Mouse (Mus musculus) adrenal gland, postnatal 14 days (tissue): ENCODE results near the gene Dnah3. TPM values are rescaled to one million over a fixed set of nuclear protein-coding genes. Genes with fewer than 3 reads are reported as not detected.

Source experiments
- DNase-seq: peaks from one replicate; pipeline ENCODE4 v3.0.0; 2021; ENCODE audit warnings: mixed read lengths
- long read RNA-seq, 2 experiments: library from polyadenylated mRNA; stranded (forward); transcript quantifications; one replicate each; pipeline ENCODE4 v2.0.0; 2021
- total RNA-seq: library from RNA; stranded (reverse); gene quantifications from 2 replicates; pipeline ENCODE4 v1.2.3, GENCODE M21; 2021

Dnah3 gene
- total RNA-seq: not detected in 2 replicates
- long read RNA-seq, experiment 1: 0 reads
- long read RNA-seq, experiment 2, partial matches to known transcripts: 1 of 1 reads
- long read RNA-seq, experiment 2, other reads (novel, unspliced or antisense): 0 of 1 reads

DNA sequence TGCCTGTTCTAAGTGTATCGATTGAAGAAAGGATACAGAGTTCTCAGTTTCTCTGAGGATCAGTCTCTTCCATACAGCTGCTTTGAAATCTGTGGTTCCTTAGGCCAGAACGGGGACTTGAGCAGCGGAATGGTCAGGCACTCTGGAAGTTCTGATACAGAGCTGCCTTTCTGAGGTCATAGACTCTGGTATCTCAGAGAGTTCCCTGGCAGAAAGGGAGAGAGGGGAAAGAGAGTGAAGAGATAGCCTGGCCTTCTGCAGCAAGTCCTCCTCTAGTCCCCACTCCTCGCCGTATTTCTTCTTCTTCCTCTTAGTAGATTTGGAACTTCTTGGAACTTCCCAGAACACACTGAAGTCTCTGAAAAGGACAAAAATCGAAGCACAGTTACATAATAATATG, at the start of gene Dnah3:
Dnah3 (minus strand) TSS at position 101 of the 400 bp plus-strand sequence.
- no peak for DNase-seq

DNA sequence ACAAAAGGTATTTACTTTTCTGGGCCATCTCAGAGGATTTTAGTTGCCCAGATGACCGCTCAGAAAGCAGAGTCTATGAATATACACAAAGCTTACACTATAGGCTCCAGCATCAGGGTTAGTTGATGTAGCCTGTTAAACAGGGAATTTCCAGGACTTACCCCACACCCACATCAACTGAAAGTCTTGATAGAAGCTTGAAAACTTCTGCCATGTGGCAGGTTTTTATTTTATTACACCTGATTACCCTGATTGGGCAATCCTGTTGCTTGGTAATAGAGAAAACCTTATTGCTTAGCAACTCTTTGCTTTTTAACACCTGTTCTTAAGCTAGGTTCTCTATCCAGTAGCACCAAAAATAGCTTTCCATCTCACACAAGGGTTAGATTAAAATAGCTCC, 47.7 kb upstream of the Dnah3 start:
- no peak for DNase-seq

DNA sequence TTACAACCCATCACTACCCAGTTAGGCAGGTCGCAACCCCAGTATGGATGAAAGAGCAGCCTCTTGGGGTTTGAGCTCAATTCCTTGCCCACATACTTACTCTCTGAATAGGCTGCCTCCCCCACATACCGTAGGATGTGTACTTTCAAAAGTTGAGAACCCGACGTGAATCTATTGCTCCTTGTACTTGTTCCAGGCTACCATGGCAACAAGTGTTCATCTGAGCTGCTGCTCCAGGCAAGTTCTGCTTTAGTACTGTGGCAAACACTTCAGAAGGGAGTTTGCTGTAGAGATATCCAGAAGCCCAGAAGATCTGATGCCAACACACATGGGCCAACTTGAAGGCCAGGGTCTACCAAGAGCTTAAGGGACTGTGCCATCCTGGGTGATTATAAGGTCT, 33.9 kb upstream of the Dnah3 start:
- no peak for DNase-seq

DNA sequence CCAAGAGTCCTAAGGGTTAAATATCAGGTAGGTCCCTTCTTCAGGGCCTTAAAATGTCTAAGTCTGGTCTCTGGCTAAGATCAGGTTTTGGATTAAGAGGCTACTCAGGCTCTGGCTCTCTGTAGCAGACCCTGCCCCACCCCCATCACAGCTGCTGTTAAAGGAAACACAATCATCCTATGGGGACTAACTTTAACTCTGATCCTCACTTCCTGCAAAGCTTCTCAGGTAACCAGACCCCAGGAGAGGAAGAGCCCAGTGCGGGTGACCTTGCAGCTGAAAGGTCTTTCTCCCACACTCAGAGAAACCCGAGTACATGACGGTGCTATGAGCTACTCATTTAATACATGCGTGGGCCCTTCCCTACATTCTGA, 32.6 kb upstream of the Dnah3 start:
- no peak for DNase-seq

DNA sequence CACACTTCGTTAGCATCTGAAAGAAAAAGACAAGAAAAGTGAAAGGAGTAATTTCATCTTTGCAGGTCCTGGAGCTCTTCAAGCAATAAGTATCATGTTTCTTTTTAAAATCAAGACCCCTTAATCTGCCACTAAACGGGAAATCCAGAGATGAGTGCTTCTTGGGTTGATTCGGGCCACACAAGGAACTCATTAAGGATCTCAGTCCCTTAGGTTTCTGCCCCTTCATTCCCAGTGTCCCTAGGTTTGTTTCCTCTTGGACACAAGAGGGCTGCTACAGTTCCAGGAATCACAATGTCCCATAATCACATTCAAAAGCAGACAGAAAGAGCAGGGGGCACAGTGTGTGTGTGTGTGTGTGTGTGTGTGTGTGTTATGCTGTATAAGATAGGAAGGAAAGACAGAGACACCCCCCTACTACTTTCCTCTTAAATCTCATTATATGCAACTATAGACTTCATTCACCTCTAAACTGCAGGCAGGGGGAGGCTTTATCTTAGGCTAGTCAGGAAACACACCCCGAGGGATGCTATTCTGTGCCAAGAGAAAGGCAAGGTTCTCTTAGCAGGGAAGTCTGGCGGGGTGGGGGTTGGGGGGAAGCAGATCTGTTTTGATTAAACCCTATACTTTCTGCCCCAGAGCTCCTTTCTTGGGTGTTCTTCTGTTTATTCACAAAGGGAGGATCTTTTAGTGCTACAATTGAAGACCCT, 32.1 kb upstream of the Dnah3 start:
- no peak for DNase-seq

DNA sequence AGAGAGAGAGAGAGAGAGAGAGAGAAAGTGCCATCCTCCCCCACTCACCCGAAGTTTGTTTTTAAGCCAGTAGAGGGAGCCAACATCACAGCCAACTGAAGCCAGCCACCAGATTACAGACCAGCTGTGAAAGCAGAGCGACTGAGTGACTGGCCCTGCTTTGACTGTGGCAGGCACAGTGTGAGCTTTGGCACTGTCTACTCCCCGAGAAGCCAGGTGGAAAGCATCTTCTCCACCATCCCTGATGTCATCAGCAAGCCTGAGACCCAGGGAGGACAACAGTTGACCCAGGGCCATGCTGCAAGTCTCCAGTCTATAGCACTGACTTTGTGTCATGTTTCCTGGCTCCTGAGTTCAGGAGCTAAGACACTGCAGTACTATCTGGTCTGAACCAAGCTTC, 29.8 kb upstream of the Dnah3 start:
- peak; percentile 81 for DNase-seq

DNA sequence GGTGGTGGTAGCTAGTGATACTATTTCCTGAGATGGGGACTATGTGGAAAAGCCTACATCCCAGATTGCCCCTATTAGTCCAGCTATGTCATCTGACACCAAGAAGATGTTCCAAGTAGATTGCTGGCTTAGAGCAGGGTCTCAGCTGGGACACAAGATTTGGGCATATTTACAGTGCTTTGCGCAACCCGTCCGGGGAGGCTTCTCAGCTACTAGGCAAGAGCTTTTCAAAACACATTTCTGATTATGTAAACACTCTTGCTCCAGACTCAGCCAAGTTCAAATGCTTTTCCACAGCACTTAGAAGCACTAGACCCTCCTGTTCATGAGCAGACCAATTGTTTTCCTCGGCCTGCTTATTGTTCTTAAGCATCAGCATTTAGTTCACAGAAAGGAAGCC, 28.7 kb upstream of the Dnah3 start:
- DNase-seq: peak; percentile 59

DNA sequence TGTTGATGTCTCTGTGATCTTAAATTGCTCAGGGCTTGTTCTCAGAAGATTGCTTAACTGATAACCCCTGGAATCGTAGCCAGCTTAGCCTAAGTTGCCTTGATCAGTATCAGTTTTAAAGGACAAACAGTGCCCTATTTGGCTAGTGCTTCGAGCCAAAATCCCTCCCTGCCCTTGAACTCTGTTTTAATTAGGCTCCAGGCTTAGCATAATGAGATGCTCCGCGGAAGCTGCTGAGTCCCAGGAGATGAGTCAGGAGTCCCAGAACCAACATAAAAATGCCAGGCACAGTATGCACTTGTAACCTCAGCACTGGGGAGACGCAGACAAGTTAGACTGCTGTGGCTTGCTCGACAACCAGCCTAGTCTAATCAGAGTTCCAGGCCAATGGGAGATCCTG, 22.4 kb upstream of the Dnah3 start:
- peak; percentile 35 for DNase-seq

DNA sequence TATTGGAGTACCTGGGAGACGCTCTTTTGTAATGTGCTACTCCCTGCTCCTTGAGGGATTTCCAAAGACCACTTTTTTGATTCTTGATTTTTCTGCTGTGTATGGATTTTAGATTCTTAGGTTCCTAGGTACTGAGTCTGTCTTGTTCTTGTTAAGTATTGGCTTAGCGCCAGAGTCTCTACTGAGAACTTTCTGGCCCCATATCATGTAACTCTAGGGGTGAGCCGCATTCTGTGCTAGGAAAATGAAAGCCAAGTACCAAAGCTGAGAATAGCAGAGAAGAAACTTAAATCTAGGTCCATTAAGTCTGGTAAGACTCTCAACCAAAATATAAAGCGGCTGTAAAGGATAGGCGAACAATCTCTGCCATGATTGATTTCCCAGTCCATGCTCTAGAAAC, 21.9 kb upstream of the Dnah3 start:
- DNase-seq: no peak

DNA sequence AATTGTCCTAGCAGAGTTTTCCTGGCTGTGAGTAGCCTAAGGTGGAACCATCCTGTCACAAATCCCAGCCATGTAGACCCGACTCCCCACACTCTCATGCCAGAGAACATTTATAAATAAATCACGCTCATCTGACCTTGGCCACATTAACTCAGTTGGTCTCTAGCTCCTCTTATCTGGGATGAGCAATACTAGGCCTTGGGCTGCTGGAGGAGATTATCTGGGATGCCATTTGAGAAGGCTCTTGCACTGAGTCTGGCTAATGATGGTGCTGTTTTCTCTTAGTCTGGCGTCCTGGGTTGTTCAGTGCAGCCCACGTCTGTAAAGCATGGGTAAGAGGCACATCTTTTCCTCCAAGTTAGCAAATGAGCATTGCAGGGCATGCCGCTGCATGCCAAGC, 14.6 kb upstream of the Dnah3 start:
- peak; percentile 55 for DNase-seq

DNA sequence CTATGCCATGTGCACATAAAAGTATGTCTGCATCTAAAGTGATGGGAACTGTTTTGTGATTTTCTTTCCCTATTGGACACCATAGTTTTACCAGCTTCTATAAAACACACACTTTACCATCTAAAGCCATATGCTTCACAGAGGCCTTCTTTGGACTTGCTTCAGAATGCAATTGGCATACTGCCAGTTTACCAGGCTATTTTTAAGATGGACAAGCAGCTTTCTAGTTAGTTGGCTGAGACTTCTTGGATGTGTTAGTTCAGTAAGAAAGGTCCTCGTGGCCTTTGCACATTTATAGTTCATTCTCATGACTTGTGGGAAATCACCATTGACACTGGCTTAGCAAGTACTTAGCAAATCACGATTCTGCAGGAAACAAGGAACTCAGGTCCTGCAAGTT, 11.3 kb upstream of the Dnah3 start:
- DNase-seq: no peak

DNA sequence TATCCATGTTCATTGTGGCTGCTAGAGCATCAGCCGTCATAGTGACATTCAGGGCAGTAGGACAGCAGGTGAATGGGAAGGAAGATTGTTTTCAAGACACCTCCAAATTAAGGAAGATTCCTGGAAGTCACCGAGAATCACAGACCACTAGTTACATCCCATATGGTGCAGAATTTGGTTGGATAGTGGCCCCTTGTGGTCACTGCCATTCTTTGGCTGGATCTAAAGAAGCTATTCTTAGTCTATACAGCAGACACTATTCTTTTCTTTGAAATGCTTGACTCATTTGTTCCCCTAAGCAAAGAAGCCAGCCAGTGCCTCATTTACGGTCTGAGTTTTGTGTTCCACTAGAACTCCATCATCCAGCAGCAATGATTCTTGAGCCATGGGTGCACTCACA, 9.9 kb upstream of the Dnah3 start:
- DNase-seq: no peak

DNA sequence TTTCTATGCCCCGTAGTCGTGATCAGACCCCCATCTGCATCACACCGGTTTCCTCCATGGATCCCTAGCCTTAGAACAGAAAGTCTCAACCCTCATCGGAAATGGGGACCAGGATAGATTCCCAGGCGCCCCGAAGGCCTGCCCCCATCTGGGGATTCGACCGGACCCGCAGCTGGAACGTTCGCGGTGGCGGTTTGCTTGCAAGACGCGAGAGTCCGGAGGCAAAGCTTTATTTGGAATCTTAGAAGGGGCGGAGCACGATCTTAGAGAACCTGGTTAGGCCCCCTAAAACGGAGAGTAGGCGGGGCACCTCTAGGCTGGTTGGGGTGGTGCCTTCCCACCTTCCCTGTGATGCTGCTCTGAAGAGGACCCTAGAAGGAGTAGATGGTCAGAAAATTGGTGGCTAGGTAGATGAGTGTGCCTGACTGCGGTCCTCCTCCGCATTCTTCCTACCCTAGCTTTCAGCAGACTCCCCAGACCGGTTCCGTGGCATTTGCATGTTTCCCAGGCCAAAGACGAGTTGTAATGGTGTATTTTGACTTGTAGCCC, 8.0 kb upstream of the Dnah3 start:
- DNase-seq: peak; percentile 51

DNA sequence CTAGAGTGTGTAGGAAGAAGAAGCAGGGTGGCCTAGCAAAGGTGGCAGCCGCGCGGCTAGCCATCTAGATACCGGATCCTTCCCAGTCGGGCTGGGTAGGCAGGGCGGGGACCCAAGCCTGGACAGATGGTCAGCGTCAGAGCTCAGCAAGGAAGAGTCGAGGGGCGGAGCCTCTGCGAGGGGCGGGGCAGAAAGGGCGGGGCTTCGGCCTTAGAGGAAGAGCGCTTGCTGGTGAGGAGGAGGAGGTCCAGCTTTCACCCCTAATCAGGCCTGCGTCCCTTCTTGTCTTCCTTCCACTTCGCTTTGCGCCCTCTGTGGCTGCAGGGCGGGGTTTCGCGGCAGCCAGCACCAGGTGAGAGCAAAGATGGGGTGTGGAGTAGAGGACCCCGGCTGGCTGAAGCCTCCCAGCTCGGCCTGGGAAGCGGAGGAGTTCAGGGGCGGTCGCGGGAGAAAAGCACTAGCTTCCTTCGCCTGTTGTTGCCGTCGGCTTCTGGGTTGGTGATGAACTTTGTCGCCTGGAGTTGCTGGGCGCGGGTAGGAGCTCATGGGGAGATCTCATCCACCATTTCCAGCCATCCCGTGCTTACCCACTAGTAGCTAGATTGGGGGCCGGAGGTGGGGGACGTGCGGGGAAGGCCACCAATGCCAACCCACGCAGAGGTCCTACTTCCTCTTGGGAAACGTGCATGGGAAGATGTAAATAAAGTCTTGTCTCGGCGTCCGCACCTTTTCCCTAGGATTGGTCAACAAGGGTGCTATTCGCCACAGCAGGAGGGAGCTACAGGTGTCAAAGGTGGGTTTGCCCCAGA, 7.3 kb upstream of the Dnah3 start, which contains the start of gene Tmem159:
Tmem159 (plus strand) TSS at position 190 of the 809 bp plus-strand sequence.
- DNase-seq: peak; percentile 93

DNA sequence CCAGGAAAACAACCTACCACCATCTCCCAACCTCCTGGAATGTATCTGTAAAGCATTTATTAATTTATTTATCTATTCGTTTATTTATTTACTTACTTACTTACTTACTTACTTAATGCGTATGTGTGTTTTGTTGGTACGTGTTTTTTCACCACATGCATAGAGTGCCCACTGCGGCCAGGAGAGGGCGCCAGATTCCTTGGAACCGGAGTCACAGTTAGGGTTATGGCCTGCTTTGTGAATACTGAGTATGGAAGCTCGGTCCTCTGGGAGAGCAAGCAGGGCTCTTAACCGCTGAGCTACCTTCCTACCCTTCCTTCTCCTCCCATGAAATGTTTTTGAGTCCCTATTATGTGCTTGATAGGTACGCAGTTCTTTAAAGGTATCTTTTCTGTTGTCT, 3.3 kb upstream of the Dnah3 start:
- peak; percentile 90 for DNase-seq

DNA sequence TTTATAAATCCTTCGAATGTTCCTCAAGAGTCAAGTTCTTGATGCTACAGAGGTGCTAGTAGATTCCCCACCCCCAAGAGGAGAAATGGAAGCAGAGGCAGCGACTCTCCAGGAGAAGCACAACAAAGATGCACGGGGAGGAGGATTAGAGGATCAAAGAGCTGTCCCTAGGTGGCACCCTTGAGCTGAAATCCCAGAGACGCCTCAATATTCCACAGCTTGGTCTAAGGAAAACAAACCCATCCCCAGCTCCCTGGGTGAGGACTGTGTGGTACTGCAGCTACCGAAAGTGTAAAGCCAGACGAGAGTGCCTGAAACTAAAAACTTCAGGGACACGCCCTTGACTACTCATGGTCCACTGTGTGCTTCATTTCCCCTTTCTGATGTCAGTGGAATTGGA, 2.8 kb upstream of the Dnah3 start:
- peak; percentile 72 for DNase-seq

DNA sequence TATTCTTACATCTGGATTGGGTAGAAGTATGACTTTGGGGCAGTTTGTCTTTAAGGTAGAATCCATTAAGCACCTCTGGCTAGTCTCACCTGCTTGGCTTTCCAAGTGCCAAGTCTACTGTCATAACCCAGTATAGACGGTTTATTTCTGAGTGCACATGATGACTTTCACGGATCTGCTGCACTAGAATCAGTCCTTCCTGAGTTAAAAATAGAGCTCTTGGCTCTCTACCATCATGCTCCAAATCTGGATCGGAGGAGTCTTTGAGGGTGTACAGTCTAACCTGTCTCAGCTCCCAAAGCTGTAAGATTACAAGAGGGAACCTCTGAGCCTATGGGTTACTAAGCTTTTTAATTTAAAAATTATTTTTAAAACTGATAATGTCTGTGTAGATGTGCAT, 864 bp downstream of the Dnah3 start:
- DNase-seq: no peak

DNA sequence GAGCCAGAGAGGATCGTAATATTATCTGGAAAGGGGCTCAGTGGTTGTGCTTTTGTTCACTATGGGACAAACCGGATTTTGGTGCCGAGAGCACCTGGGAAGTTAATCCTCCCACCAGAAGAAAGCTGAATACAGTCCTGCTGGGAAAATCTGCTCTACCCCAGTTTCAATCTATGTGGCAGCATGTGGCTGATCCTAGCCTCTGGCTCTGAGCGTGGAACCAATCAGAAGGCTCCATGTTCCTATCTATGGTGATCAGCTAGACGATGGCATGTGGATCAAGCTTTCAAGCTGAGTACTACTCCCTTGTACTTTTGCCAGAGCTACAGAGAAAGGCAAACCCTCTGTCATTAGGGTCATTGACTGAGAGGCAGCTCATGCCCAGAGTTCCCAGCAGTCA, 2.0 kb downstream of the Dnah3 start:
- DNase-seq: no peak

DNA sequence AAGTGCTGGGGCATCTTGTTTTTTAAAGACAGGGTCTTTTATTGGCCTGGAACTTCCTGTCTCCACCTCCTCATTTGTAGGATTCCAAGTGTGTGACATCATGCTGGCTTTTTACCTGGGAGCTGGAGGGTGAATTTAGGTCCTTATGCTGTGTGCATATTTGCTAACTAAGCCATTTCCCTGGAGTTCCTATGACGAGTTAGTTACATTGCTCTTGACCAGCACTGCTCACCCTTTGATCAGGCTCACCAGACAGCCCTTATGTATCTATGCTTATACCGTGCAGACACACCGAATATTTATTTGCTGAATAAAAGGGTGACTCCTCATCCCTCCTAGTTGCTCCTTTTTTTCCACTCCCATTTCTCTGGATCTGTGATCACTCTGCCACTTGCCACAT, 14.9 kb downstream of the Dnah3 start:
- DNase-seq: no peak

DNA sequence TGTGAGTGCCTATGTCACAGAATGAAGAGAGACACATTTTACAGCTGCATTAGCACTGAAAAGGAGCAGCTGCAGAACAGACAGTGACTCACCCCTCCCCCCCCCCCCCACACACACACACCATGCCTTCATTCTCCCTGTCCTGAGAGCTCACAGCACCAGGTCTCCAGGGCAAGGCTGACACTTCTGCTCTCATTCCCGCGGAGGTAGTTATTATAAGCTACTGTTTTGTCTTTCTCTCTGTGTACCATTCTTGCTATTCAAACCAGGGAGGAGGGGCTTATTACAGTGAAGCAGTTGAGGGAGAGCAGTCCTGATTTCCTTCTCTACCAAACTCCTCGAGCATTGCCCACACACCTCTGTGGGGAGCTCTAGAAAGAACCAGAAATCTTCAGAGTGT, 25.9 kb downstream of the Dnah3 start:
- no peak for DNase-seq

DNA sequence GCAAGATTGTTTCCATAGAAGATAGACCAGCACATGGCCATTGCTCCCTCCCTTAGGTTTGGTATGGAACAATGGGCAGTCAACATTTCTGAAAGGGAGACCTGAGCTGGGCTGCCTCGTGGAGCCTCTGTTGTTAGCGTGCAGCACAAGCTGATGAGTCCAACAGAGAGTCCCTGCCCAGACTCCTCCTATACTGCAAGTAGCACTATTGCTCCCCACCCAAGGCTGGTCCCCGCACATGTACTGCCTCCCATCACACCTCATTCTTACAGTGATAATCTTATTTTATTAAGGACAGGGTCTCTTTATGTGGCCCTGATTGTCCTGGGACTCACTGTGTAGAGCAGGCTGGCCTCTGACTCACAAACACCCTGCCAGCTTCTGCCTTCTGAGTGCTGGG, 27.0 kb downstream of the Dnah3 start:
- DNase-seq: no peak

DNA sequence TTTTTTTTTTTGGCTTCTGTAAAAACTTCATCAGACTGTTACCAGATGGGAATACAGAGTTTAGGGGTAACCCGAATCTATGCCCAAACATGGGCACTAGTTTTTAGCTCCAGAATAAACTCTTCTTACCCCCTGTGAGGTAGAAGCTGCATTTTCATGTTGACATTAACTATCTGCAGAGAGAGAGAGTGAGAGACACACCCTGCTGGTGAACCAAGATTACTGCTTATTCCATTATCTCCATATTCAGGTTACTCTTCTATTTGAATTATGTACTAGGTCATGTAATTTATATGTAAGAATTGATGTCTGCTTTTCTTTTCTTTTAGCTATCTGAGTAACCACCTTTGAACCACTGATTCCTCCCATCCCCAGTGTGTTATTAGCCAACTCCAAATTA, 31.0 kb downstream of the Dnah3 start:
- no peak for DNase-seq

DNA sequence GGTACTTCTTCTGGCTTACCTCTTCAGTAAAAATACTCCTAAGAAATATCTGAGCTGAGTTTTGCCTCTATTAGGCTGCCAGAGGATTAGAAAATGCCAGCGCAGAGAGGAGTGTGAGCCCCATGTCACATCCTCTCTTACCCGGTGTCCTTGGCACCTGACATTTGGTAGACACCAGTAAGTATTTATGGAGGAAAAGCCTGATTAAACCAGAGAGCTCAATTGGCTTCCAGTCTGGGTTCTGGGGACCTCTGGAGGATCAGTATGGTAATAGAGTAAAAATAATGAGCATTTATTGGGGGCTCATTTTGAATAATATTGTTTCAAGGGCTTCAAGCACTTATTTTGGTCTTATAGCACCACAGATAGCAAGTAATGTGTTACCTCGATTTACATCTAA, 39.6 kb downstream of the Dnah3 start:
- DNase-seq: peak; percentile 14
